Mouse (Mus musculus) hindbrain, embryonic 14.5 days (tissue): ENCODE measurements at regions not wholly inside any gene's neighbourhood (a gene's known extent, or its start where the extent isn't known, plus 50 kb on each side); places are given as distances from the start of the nearest gene placed in this dataset.

Experiments
- ATAC-seq: fragments of 200-750 bp; cut with Nextera tagmentation; 2 replicates; pipeline ENCODE4 v1.8.0; 2017; ENCODE audit warnings: moderate number of reproducible peaks, mild to moderate bottlenecking, moderate TSS enrichment, moderate library complexity; ENCODE audit not compliant: low FRiP score
- DNase-seq: peaks from one replicate; pipeline ENCODE4 v3.0.0-alpha.2; 2015; ENCODE audit warnings: low spot score
- H3K27ac ChIP-seq: fragments of 300-500 bp; sonication (generic); 2 replicates; pipeline ENCODE4 v1.5.1; 2014; ENCODE audit warnings: mild to moderate bottlenecking, moderate library complexity
- H3K27me3 ChIP-seq: fragments of 300-500 bp; sonication (generic); 2 replicates; pipeline ENCODE4 v1.6.1; 2014; ENCODE audit warnings: mild to moderate bottlenecking, low read length, mixed read lengths; ENCODE audit not compliant: control insufficient read depth, insufficient read depth
- H3K36me3 ChIP-seq: fragments of 300-500 bp; sonication (generic); replicated peaks from 2 replicates; pipeline ENCODE4 v1.6.1; 2014; ENCODE audit not compliant: control insufficient read depth, insufficient read depth
- H3K4me1 ChIP-seq: fragments of 300-500 bp; sonication (generic); replicated peaks from 2 replicates; pipeline ENCODE4 v1.6.1; 2014; ENCODE audit warnings: antibody characterized with exemption, low read length, mixed read lengths; ENCODE audit not compliant: control insufficient read depth, insufficient read depth
- H3K4me2 ChIP-seq: fragments of 300-500 bp; sonication (generic); replicated peaks from 2 replicates; pipeline ENCODE4 v1.6.1; 2014; ENCODE audit warnings: mild to moderate bottlenecking, moderate library complexity
- H3K4me3 ChIP-seq: fragments of 300-500 bp; sonication (generic); replicated peaks from 2 replicates; pipeline ENCODE4 v1.5.1; 2014; ENCODE audit warnings: mild to moderate bottlenecking, low read length
- H3K9ac ChIP-seq: fragments of 300-500 bp; sonication (generic); 2 replicates; pipeline ENCODE4 v1.6.1; 2014
- H3K9me3 ChIP-seq: fragments of 300-500 bp; sonication (generic); 2 replicates; pipeline ENCODE4 v1.6.1; 2016; ENCODE audit warnings: low read length; ENCODE audit not compliant: control insufficient read depth

GRCm38 (mm10) chr11:117434056-117434455 is 50.1 kb upstream of the Gm11733 start:
- Histone ChIP-seq H3K4me3 (no peak overlapping the region), H3K9ac (no peak overlapping the region), H3K27ac (no peak overlapping the region), H3K4me2 (no peak overlapping the region), H3K4me1 (peaks cover 49% of the 10 kb centered on the region), H3K36me3 (no peaks in the 10 kb centered on the region), H3K9me3 (0 out of 2 replicates have a peak, but pooled peaks cover 3% of the 10 kb centered on the region), H3K27me3 (no peaks in the 10 kb centered on the region)
- ATAC-seq (no peak), DNase-seq (no peak)
